Comparison of ENCODE assay signal across 7 mouse cellular contexts in genomic region chr16:5195080-5195479, GRCm38 (mm10). TPM values are rescaled to one million over a fixed set of nuclear protein-coding genes. Genes with fewer than 3 reads are reported as not detected.
DNase-seq lines count a peak whose midpoint lies in the region; TF ChIP-seq lines count a peak whose summit lies in the region.

No protein-coding gene starts in this region.

- no peak for TF ChIP-seq POLR2A in liver, adult 2 months (IDR thresholded peaks at IDR 0.05; ENCODE audit: extremely low read depth, insufficient read depth, low read length)

- WGBS in liver, adult 2 months: 36% methylated on average over 6 of the region's 6 CpGs

- no peaks in the 10 kb centered on the region for H3K27me3 ChIP-seq in liver, adult 2 months (ENCODE audit: control insufficient read depth, insufficient read depth, low read length)

- H3K9ac ChIP-seq in liver, adult 2 months (ENCODE audit: low read depth, low read length): no peak overlapping the region

- no peaks in the 10 kb centered on the region for H3K4me1 ChIP-seq in liver, adult 2 months (ENCODE audit: control insufficient read depth, insufficient read depth, low read length)

- DNase-seq in ovary, postnatal 14 days (ENCODE audit: low spot score): peak; percentile 36
- DNase-seq in ovary, adult 18-20 months (ENCODE audit: low spot score): no peak
- peak; percentile 82 for DNase-seq in ZHBTc4 (ENCODE audit: low read depth, low spot score)
- peak; percentile 79 to 85 for DNase-seq in cerebellum, postnatal 14 days
- peak; percentile 80 for DNase-seq in heart, postnatal 4 days
- DNase-seq in liver, adult 2 months (ENCODE audit: extremely low read depth, low read depth, low spot score): peak; percentile 34
- peak; percentile 71 for DNase-seq in retina, postnatal 1 day

- peaks cover 12% of the 10 kb centered on the region for H3K36me3 ChIP-seq in liver, adult 2 months (ENCODE audit: control insufficient read depth, insufficient read depth, low read length)

- TF ChIP-seq CTCF in liver, adult 2 months (IDR thresholded peaks at IDR 0.05; ENCODE audit: low read depth, low read length): peak; percentile 81

- no peaks in the 10 kb centered on the region for H3K79me2 ChIP-seq in liver, adult 2 months (ENCODE audit: control insufficient read depth, insufficient read depth, low read length)

- H3K4me3 ChIP-seq in liver, adult 2 months (ENCODE audit: insufficient read depth, low read depth, low read length): no peak overlapping the region

- H3K27ac ChIP-seq in liver, adult 2 months (replicated peaks; ENCODE audit: insufficient read depth, low read depth, low read length): no peak overlapping the region

RNA-seq across cellular contexts. Expression of gene Nagpa, which starts 8.7 kb away (rescaled TPM):
- total RNA-seq in heart, postnatal 4 days (2021): 1 to 10 TPM; 6.1 to 7.9 TPM
- 10.0 and 13.4 TPM in 2 replicates for total RNA-seq in liver, adult 2 months (2014; rRNA removed)
- polyA plus RNA-seq in liver, adult 2 months (2012; rRNA removed): 22.1 and 24.0 TPM in 2 replicates

RNA-seq across cellular contexts. Expression of gene AU021092, which starts 27.0 kb away (rescaled TPM):
- total RNA-seq in heart, postnatal 4 days (2021): 10 to 100 TPM; 16.9 to 20.7 TPM
- total RNA-seq in liver, adult 2 months (2014; rRNA removed): 1.7 and 2.7 TPM in 2 replicates
- 2.4 and 2.7 TPM in 2 replicates for polyA plus RNA-seq in liver, adult 2 months (2012; rRNA removed)

RNA-seq across cellular contexts. Expression of gene Alg1, which starts 38.3 kb away (rescaled TPM):
- 10 to 100 TPM; 15.8 to 17.5 TPM for total RNA-seq in heart, postnatal 4 days (2021)
- total RNA-seq in liver, adult 2 months (2014; rRNA removed): 24.7 and 30.3 TPM in 2 replicates
- polyA plus RNA-seq in liver, adult 2 months (2012; rRNA removed): 43.6 and 46.1 TPM in 2 replicates

RNA-seq across cellular contexts. Expression of gene Sec14l5, which starts 48.2 kb away (rescaled TPM):
- under 1 TPM; 0.10 to 0.16 TPM for total RNA-seq in heart, postnatal 4 days (2021)
- 0.09 and 0.13 TPM in 2 replicates for total RNA-seq in liver, adult 2 months (2014; rRNA removed)
- polyA plus RNA-seq in liver, adult 2 months (2012; rRNA removed): 0.01 and 0.02 TPM in 2 replicates
